Mouse (Mus musculus): ENCODE data around the gene Mapre3. TPM values are rescaled to one million over a fixed set of nuclear protein-coding genes. Genes with fewer than 3 reads are reported as not detected.

Mapre3 gene
- polyA plus RNA-seq, 1 experiment from 2014 or later = 14.0 TPM

DNA sequence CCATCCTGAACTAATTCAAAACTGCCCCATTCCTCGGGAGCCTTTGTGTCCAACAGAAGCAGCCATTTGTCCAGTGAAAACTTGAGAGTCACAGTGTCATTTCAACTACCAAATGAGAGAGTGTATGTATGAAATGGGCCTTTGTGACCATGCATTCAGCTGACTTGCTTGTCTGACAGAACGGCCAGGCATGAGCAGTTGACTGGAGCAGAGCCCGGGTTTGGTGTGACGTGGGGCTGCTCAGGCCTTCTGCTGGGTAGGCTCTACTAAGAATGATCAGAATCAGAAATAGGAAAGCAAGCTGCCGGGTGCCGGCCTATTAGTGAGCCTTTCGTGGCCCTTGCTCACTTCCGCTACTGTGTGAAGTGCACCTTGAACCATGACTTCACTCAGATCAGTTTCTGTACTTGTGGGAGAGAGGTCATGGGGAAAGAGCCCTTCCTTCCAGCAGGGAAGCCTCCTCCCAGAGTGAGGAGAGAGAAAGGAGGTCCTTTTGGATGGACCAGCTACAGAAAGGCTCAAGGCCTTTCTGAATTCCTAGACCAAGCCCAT lies 4.4 kb downstream of the Mapre3 start:
- Histone ChIP-seq H3K27me3 (replicated peaks; ENCODE audit: control insufficient read depth, insufficient read depth, low read length) (no peaks in the 10 kb centered on the region), H3K9ac (ENCODE audit: low read depth, low read length) (no peak overlapping the region), H3K4me1 (ENCODE audit: control insufficient read depth, insufficient read depth, low read length) (peaks cover 17% of the 10 kb centered on the region; the same call in 1 of the 2 replicates), H3K9me3 (ENCODE audit: control insufficient read depth, low read length) (no peaks in the 10 kb centered on the region), H3K4me2 (ENCODE audit: low read depth, low read length) (no peak overlapping the region), H3K27ac (ENCODE audit: low read length) (no peak overlapping the region), H3K36me3 (ENCODE audit: control insufficient read depth, insufficient read depth, low read length) (no peaks in the 10 kb centered on the region), H3K4me3 (ENCODE audit: low read length) (no peak overlapping the region)
- WGBS = 83% methylated on average over 8 of the region's 8 CpGs
- no peak for ATAC-seq

DNA sequence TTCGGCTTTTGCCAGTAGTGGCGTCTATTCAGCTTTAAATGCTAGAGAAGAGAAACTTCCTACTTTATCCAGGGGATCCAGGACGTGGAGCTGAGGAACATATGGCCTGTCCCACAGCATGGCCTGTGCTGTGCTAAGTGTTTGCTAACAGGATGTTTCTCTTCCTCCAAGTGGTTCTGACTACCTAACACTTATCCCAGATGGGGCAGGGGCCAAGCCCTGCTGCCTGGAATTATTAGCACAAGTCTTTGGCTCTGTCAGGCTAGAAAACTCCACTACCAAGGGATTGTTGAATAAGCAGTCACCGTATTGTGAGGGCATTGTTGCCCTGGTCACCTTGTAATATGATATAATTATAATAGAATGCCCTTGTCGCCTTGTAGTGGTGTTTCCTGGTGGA lies 8.2 kb downstream of the Mapre3 start:
- Histone ChIP-seq H3K4me1 (ENCODE audit: control insufficient read depth, insufficient read depth, low read length) (no peaks in the 10 kb centered on the region), H3K27ac (ENCODE audit: low read length) (no peak overlapping the region), H3K27me3 (replicated peaks; ENCODE audit: control insufficient read depth, insufficient read depth, low read length) (no peaks in the 10 kb centered on the region), H3K4me2 (ENCODE audit: low read depth, low read length) (no peak overlapping the region), H3K36me3 (ENCODE audit: control insufficient read depth, insufficient read depth, low read length) (no peaks in the 10 kb centered on the region), H3K9me3 (ENCODE audit: control insufficient read depth, low read length) (no peaks in the 10 kb centered on the region), H3K4me3 (ENCODE audit: low read length) (no peak overlapping the region), H3K9ac (ENCODE audit: low read depth, low read length) (no peak overlapping the region)
- no peak for ATAC-seq
- 83% methylated on average over 5 of the region's 5 CpGs for WGBS

DNA sequence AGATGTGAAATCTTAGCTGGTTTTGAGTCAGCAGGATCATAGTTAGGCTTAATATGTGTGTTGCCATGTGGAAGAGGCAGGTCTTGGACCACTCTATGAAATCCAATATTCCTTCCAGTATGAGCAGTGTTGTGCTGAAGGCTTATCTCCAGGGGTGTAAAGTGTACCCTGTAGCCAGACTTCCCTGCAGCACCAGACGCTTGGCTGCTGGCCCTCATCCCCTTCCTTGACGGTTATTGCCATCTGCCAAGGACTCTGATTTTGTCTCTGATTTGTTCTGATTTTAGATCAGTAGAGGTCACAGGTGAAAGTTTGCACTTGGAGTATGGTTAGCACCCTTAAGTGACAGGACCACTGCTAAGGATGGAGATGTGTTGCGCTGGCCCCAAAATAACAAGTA lies 8.7 kb downstream of the Mapre3 start:
- whole genome bisulfite sequencing = 81% methylated on average over 3 of the region's 3 CpGs
- Histone ChIP-seq H3K36me3 (ENCODE audit: control insufficient read depth, insufficient read depth, low read length) (no peaks in the 10 kb centered on the region), H3K4me1 (ENCODE audit: control insufficient read depth, insufficient read depth, low read length) (no peaks in the 10 kb centered on the region), H3K27ac (ENCODE audit: low read length) (no peak overlapping the region), H3K4me3 (ENCODE audit: low read length) (no peak overlapping the region), H3K27me3 (replicated peaks; ENCODE audit: control insufficient read depth, insufficient read depth, low read length) (no peaks in the 10 kb centered on the region), H3K4me2 (ENCODE audit: low read depth, low read length) (no peak overlapping the region), H3K9ac (ENCODE audit: low read depth, low read length) (no peak overlapping the region), H3K9me3 (ENCODE audit: control insufficient read depth, low read length) (no peaks in the 10 kb centered on the region)
- ATAC-seq = no peak

DNA sequence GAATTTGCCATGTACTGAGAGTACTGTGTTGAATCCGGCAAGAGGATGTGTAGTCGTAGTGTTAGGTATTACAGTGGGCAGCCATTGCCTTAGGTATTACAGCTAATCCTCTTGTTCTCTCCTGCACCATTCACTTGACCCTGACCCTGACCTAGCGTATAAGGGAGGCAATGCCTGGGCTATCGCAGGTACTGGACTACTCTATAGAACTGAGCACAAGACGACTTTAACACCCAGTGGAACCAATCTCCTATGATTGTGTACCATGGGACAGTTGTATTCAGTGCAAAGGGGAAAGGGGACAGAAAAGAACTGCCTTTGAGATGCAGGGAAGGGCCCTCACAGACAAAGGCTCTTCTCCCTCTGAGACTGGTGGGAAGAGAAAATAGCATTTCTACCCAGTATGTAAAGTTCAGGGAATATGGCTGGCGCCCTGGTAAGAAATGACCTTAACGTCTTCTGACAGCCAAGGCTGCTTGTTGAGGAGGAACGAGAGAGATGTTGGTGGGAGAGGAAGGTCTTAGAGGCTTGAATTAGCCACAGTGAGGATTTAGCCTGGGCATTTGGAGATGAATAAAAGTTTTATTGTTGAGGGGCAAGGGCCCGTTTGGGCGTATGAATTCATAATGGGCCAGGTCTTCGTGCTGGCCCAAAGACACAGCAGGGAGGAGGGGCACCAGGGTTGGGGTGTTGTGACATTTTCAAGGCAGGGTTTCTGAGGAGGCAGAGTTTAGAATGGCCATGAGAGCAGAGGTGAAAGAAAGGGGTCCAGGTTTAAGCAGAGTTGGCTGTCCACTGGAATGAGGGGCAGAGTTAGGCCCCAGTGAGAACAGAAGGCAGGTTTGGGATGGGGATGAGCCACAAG lies 9.9 kb downstream of the Mapre3 start:
- Histone ChIP-seq H3K27me3 (replicated peaks; ENCODE audit: control insufficient read depth, insufficient read depth, low read length) (no peaks in the 10 kb centered on the region), H3K4me2 (ENCODE audit: low read depth, low read length) (no peak overlapping the region), H3K27ac (ENCODE audit: low read length) (no peak overlapping the region), H3K4me3 (ENCODE audit: low read length) (no peak overlapping the region), H3K9me3 (ENCODE audit: control insufficient read depth, low read length) (no peaks in the 10 kb centered on the region), H3K9ac (ENCODE audit: low read depth, low read length) (no peak overlapping the region), H3K4me1 (ENCODE audit: control insufficient read depth, insufficient read depth, low read length) (no peaks in the 10 kb centered on the region), H3K36me3 (ENCODE audit: control insufficient read depth, insufficient read depth, low read length) (no peaks in the 10 kb centered on the region)
- no peak for ATAC-seq
- 83% methylated on average over 11 of the region's 11 CpGs for WGBS

DNA sequence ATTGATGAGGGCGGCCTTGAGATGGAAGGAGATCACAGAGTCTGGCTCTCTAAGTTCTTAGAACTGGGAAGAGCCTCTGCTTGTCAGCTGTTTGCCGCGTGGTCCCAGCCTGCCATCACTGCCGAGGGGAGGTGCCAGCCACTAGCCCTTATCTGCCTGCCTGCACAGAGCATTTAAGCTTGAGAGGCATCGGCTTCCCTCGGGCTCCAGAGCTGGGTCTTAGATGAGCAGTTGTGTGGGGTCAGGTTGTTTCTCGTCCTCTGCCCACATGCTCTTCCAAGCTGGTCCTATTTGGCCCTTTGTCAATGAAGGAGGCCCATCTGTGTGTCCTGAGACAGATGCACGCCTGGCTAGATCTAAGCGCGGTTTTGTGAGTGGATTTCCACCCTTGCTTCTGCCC lies 10.7 kb downstream of the Mapre3 start:
- no peak overlapping the region for H3K9ac ChIP-seq (ENCODE audit: low read depth, low read length)
- no peaks in the 10 kb centered on the region for H3K36me3 ChIP-seq (ENCODE audit: control insufficient read depth, insufficient read depth, low read length)
- H3K4me2 ChIP-seq (ENCODE audit: low read depth, low read length) = no peak overlapping the region
- no peaks in the 10 kb centered on the region for H3K27me3 ChIP-seq (replicated peaks; ENCODE audit: control insufficient read depth, insufficient read depth, low read length)
- no peak overlapping the region for H3K4me3 ChIP-seq (ENCODE audit: low read length)
- no peaks in the 10 kb centered on the region for H3K4me1 ChIP-seq (ENCODE audit: control insufficient read depth, insufficient read depth, low read length)
- WGBS = 63% methylated on average over 10 of the region's 10 CpGs
- no peak overlapping the region for H3K27ac ChIP-seq (ENCODE audit: low read length)
- ATAC-seq = no peak
- H3K9me3 ChIP-seq (ENCODE audit: control insufficient read depth, low read length) = no peaks in the 10 kb centered on the region

DNA sequence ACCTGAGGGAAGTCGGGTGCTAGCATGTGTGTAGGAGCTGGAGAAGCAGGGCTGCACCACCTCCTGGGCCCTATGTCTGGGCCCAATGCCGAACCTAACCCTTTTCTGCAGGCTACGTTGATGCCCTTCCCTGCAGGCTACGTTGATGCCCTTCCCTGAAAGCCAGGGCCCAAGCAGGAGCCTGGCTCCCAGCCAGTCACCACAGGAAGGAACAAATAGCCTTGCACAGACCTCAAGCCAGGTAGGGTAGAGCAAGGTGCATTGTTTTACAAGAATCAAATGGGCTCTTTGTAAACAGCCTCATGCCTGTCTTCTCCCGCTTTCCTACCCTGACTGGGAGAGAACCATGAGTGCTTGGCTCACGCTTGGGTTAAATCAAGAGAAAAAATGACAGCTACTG lies 11.4 kb downstream of the Mapre3 start:
- Histone ChIP-seq H3K9ac (ENCODE audit: low read depth, low read length) (no peak overlapping the region), H3K4me2 (ENCODE audit: low read depth, low read length) (no peak overlapping the region), H3K27me3 (replicated peaks; ENCODE audit: control insufficient read depth, insufficient read depth, low read length) (no peaks in the 10 kb centered on the region), H3K4me1 (ENCODE audit: control insufficient read depth, insufficient read depth, low read length) (no peaks in the 10 kb centered on the region), H3K36me3 (ENCODE audit: control insufficient read depth, insufficient read depth, low read length) (no peaks in the 10 kb centered on the region), H3K9me3 (ENCODE audit: control insufficient read depth, low read length) (no peaks in the 10 kb centered on the region), H3K27ac (ENCODE audit: low read length) (no peak overlapping the region), H3K4me3 (ENCODE audit: low read length) (no peak overlapping the region)
- WGBS = 79% methylated on average over 6 of the region's 6 CpGs
- ATAC-seq = no peak

DNA sequence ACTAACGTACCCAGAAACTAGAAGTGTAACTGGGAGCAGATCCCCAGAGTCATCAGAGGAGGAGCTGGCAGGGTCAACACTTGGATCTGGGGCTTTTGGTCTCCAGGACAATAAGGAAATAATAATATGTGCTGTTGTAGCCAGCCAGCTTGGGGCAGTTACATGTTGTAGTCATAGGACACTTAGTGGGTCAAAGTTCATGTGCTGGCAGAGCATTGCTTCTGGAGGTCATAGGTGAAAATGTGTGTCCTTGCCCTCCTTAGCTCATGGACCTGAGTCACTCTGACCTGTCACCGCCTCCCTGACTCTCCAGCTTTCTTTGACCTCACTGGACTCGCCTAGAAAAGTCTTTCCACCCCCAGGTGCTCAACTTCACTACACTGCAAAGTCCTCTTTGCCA lies 19.0 kb downstream of the Mapre3 start:
- H3K4me1 ChIP-seq (ENCODE audit: control insufficient read depth, insufficient read depth, low read length) = no peaks in the 10 kb centered on the region
- no peak overlapping the region for H3K4me3 ChIP-seq (ENCODE audit: low read length)
- no peaks in the 10 kb centered on the region for H3K36me3 ChIP-seq (ENCODE audit: control insufficient read depth, insufficient read depth, low read length)
- peak; percentile 75 for ATAC-seq
- no peak overlapping the region for H3K27ac ChIP-seq (ENCODE audit: low read length)
- WGBS = 76% methylated on average over 3 of the region's 3 CpGs
- H3K27me3 ChIP-seq (replicated peaks; ENCODE audit: control insufficient read depth, insufficient read depth, low read length) = no peaks in the 10 kb centered on the region
- no peak overlapping the region for H3K9ac ChIP-seq (ENCODE audit: low read depth, low read length)
- no peak overlapping the region for H3K4me2 ChIP-seq (ENCODE audit: low read depth, low read length)
- no peaks in the 10 kb centered on the region for H3K9me3 ChIP-seq (ENCODE audit: control insufficient read depth, low read length)

DNA sequence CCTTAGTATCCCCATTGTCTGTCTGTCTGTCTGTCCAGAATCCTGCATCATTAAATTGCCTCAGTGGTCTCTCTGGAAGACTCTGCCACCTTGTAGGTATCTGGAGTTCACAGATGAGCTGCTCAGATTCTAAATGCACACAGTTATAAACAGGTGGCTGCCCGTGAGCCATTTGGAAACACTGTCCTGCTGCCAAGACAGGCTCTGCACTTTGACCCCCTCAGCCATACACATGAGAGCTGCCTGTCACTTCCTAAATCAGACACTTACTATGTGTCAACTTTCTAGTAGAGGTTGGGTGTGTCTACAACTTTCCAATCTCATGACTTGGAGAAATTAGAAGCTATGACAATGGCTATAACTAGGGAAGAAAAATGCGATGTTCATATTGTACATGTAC lies 25.3 kb downstream of the Mapre3 start:
- H3K4me3 ChIP-seq (ENCODE audit: low read length) = no peak overlapping the region
- no peaks in the 10 kb centered on the region for H3K27me3 ChIP-seq (replicated peaks; ENCODE audit: control insufficient read depth, insufficient read depth, low read length)
- no peak overlapping the region for H3K27ac ChIP-seq (ENCODE audit: low read length)
- H3K9me3 ChIP-seq (ENCODE audit: control insufficient read depth, low read length) = no peaks in the 10 kb centered on the region
- 74% methylated on average over 2 of the region's 2 CpGs for WGBS
- H3K4me2 ChIP-seq (ENCODE audit: low read depth, low read length) = no peak overlapping the region
- no peaks in the 10 kb centered on the region for H3K4me1 ChIP-seq (ENCODE audit: control insufficient read depth, insufficient read depth, low read length)
- no peak for ATAC-seq
- H3K36me3 ChIP-seq (ENCODE audit: control insufficient read depth, insufficient read depth, low read length) = no peaks in the 10 kb centered on the region
- H3K9ac ChIP-seq (ENCODE audit: low read depth, low read length) = no peak overlapping the region

DNA sequence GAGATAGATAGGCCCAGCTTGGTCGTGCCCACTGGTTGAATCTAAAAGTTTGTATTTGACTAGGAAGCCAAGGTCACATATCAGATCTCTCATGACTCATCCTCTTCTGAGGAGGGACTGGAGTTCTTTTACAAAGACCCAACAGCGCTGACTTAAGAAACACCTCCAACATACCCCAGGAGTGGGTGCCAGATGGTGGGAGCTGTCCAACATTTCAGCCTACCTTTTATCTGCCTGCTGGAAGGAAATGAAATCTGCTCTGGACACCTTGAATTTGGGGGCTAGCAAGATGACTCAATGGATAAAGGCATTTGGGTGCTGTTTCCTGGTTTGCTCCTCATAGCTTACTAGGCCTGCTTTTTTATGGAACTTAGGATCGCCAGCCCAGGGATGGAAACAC lies 27.5 kb downstream of the Mapre3 start:
- Histone ChIP-seq H3K9ac (ENCODE audit: low read depth, low read length) (no peak overlapping the region), H3K4me1 (ENCODE audit: control insufficient read depth, insufficient read depth, low read length) (no peaks in the 10 kb centered on the region), H3K27ac (ENCODE audit: low read length) (no peak overlapping the region), H3K36me3 (ENCODE audit: control insufficient read depth, insufficient read depth, low read length) (no peaks in the 10 kb centered on the region), H3K4me3 (ENCODE audit: low read length) (no peak overlapping the region), H3K4me2 (ENCODE audit: low read depth, low read length) (no peak overlapping the region), H3K27me3 (replicated peaks; ENCODE audit: control insufficient read depth, insufficient read depth, low read length) (no peaks in the 10 kb centered on the region), H3K9me3 (ENCODE audit: control insufficient read depth, low read length) (no peaks in the 10 kb centered on the region)
- WGBS = 52% methylated on average over 3 of the region's 3 CpGs
- no peak for ATAC-seq
